Mouse (Mus musculus) midbrain, postnatal 0 days (tissue): ENCODE data around the gene Carns1. TPM values are rescaled to one million over a fixed set of nuclear protein-coding genes. Genes with fewer than 3 reads are reported as not detected.

Source experiments
- ATAC-seq: fragments of 200-750 bp; cut with Nextera tagmentation; 2 replicates; pipeline ENCODE4 v1.8.0; 2017; ENCODE audit warnings: moderate number of reproducible peaks, mild to moderate bottlenecking, moderate TSS enrichment, moderate library complexity; ENCODE audit not compliant: low FRiP score
- DNase-seq: peaks from one replicate; pipeline ENCODE4 v3.0.0-alpha.2; 2015; ENCODE audit warnings: low spot score
- H3K27ac ChIP-seq: fragments of 300-500 bp; sonication (generic); 2 replicates; pipeline ENCODE4 v1.5.1; 2014; ENCODE audit warnings: low read depth, mild to moderate bottlenecking, low read length, mixed read lengths
- H3K27me3 ChIP-seq: fragments of 300-500 bp; sonication (generic); 2 replicates; pipeline ENCODE4 v1.6.1; 2014; ENCODE audit warnings: low read length, control low read depth, mixed read lengths; ENCODE audit not compliant: insufficient read depth
- H3K36me3 ChIP-seq: fragments of 300-500 bp; sonication (generic); 2 replicates; pipeline ENCODE4 v1.6.1; 2014; ENCODE audit warnings: low read length, control low read depth, mixed read lengths; ENCODE audit not compliant: insufficient read depth
- H3K4me1 ChIP-seq: fragments of 300-500 bp; sonication (generic); 2 replicates; pipeline ENCODE4 v1.6.1; 2014; ENCODE audit warnings: mild to moderate bottlenecking, control low read depth, antibody characterized with exemption, low read length, mixed read lengths; ENCODE audit not compliant: insufficient read depth
- H3K4me2 ChIP-seq: fragments of 300-500 bp; sonication (generic); 2 replicates; pipeline ENCODE4 v1.6.1; 2014; ENCODE audit warnings: low read depth, mild to moderate bottlenecking, low read length, mixed read lengths; ENCODE audit not compliant: poor library complexity, severe bottlenecking
- H3K4me3 ChIP-seq: fragments of 300-500 bp; sonication (generic); 2 replicates; pipeline ENCODE4 v1.5.1; 2014; ENCODE audit warnings: low read depth, mild to moderate bottlenecking, low read length, moderate library complexity
- H3K9ac ChIP-seq: fragments of 300-500 bp; sonication (generic); replicated peaks from 2 replicates; pipeline ENCODE4 v1.6.1; 2014; ENCODE audit warnings: mild to moderate bottlenecking, low read length, moderate library complexity, mixed read lengths; ENCODE audit not compliant: poor library complexity, severe bottlenecking
- H3K9me3 ChIP-seq: fragments of 300-500 bp; sonication (generic); 2 replicates; pipeline ENCODE4 v1.6.1; 2016; ENCODE audit warnings: low read length, control low read depth
- CTCF ChIP-seq: IDR thresholded peaks from 2 replicates; pipeline ENCODE4 v1.5.1; 2016; ENCODE audit warnings: antibody characterized with exemption, mild to moderate bottlenecking
- WGBS: fragments of 180-500 bp; shearing (Covaris S2); extraction: QIAGEN DNeasy Blood & Tissue Kit; methylation state at CpG from one replicate; pipeline ENCODE4 v1.1.7; 2014; 5-methylcytosine and 5-hydroxymethylcytosine counted together
- polyA plus RNA-seq: library from polyadenylated mRNA; unstranded; fragments of >200 nt; fragmentation: Nextera tagmentation; extraction: Ambion mirVana; gene quantifications from 2 replicates; pipeline ENCODE4 v1.2.1, GENCODE M21; 2015
- total RNA-seq: library from RNA; depleted of rRNA; stranded (reverse); fragments of >200 nt; gene quantifications from 2 replicates; pipeline ENCODE4 v1.2.3, GENCODE M21; 2014

Carns1 gene
- total and polyA plus RNA-seq, 2 experiments from 2014 or later: 6.6 to 6.9 TPM

GRCm38 (mm10) chr19:4203604-4204326 lies 28.5 kb upstream of the Carns1 start:
- Histone ChIP-seq H3K9ac (no peak overlapping the region), H3K9me3 (no peaks in the 10 kb centered on the region), H3K36me3 (peaks cover 6% of the 10 kb centered on the region; the same call in 1 of the 2 replicates), H3K4me3 (no peak overlapping the region), H3K4me1 (peaks cover 10% of the 10 kb centered on the region), H3K4me2 (no peak overlapping the region), H3K27ac (no peak overlapping the region), H3K27me3 (peaks cover 4% of the 10 kb centered on the region; the same call in 1 of the 2 replicates)
- DNase-seq (no peak), ATAC-seq (no peak)
- no peak for TF ChIP-seq CTCF
- whole genome bisulfite sequencing: 64% methylated on average over 13 of the region's 13 CpGs

GRCm38 (mm10) chr19:4203148-4203547 lies 27.9 kb upstream of the Carns1 start:
- H3K27me3 ChIP-seq: peaks cover 4% of the 10 kb centered on the region; the same call in 1 of the 2 replicates
- H3K27ac ChIP-seq: no peak overlapping the region
- H3K4me3 ChIP-seq: no peak overlapping the region
- H3K4me2 ChIP-seq: no peak overlapping the region
- ATAC-seq (no peak), DNase-seq (no peak)
- H3K36me3 ChIP-seq: peaks cover 6% of the 10 kb centered on the region; the same call in 1 of the 2 replicates
- H3K9me3 ChIP-seq: no peaks in the 10 kb centered on the region
- H3K4me1 ChIP-seq: peaks cover 10% of the 10 kb centered on the region
- H3K9ac ChIP-seq: no peak overlapping the region
- WGBS: 65% methylated on average over 3 of the region's 3 CpGs
- TF ChIP-seq CTCF: 0 out of 2 replicates have a peak, but pooled peaks have one; percentile 16

- DNase-seq: no peak
- peaks cover 10% of the 10 kb centered on the region for H3K4me1 ChIP-seq
- no peak for TF ChIP-seq CTCF
- peak overlapping the region; percentile 62 for H3K9ac ChIP-seq
- peak overlapping the region; percentile 47 for H3K4me3 ChIP-seq
- 30% methylated on average over 7 of the region's 7 CpGs for WGBS
- no peaks in the 10 kb centered on the region for H3K9me3 ChIP-seq
- no peak for ATAC-seq
- peaks cover 9% of the 10 kb centered on the region for H3K36me3 ChIP-seq
- peak overlapping the region; percentile 51; the same call in 1 of the 2 replicates for H3K27ac ChIP-seq
- H3K4me2 ChIP-seq: peak overlapping the region; percentile 91
- H3K27me3 ChIP-seq: peaks cover 4% of the 10 kb centered on the region; the same call in 1 of the 2 replicates
Measured at GRCm38 (mm10) chr19:4202149-4202548, 26.9 kb upstream of the Carns1 start.

- ATAC-seq: peak; percentile 82
- peaks cover 10% of the 10 kb centered on the region for H3K4me1 ChIP-seq
- H3K36me3 ChIP-seq: peaks cover 17% of the 10 kb centered on the region
- H3K4me2 ChIP-seq: peak within 1 kb of the TSS; percentile 91
- peak; percentile 98 for DNase-seq
- peaks cover 4% of the 10 kb centered on the region; the same call in 1 of the 2 replicates for H3K27me3 ChIP-seq
- peak within 1 kb of the TSS; percentile 51 for H3K27ac ChIP-seq
- no peaks in the 10 kb centered on the region for H3K9me3 ChIP-seq
- H3K4me3 ChIP-seq: peak within 1 kb of the TSS; percentile 47
- H3K9ac ChIP-seq: peak within 1 kb of the TSS; percentile 62
- WGBS: under 1% methylated on average over 34 of the region's 34 CpGs
- TF ChIP-seq CTCF: peak; percentile 3; the same call in 1 of the 2 replicates
Measured at GRCm38 (mm10) chr19:4201291-4201909, 26.1 kb upstream of the Carns1 start, which contains the start of gene Rad9a. Gene Rad9a, minus strand, starts transcription at chr19:4201662.

GRCm38 (mm10) chr19:4197180-4197579 lies 21.9 kb upstream of the Carns1 start:
- H3K36me3 ChIP-seq: peaks cover 42% of the 10 kb centered on the region
- no peak overlapping the region for H3K4me2 ChIP-seq
- H3K27ac ChIP-seq: no peak overlapping the region
- ATAC-seq (no peak), DNase-seq (no peak)
- H3K9me3 ChIP-seq: no peaks in the 10 kb centered on the region
- WGBS: 67% methylated on average over 3 of the region's 3 CpGs
- no peak overlapping the region for H3K9ac ChIP-seq
- H3K4me3 ChIP-seq: no peak overlapping the region
- no peak for TF ChIP-seq CTCF
- H3K4me1 ChIP-seq: peaks cover 17% of the 10 kb centered on the region
- no peaks in the 10 kb centered on the region for H3K27me3 ChIP-seq

GRCm38 (mm10) chr19:4196548-4196947 lies 21.3 kb upstream of the Carns1 start:
- no peak for TF ChIP-seq CTCF
- no peak for ATAC-seq
- no peak overlapping the region for H3K4me3 ChIP-seq
- H3K27ac ChIP-seq: no peak overlapping the region
- no peak for DNase-seq
- H3K36me3 ChIP-seq: peaks cover 42% of the 10 kb centered on the region
- 60% methylated on average over 5 of the region's 5 CpGs for WGBS
- H3K9me3 ChIP-seq: no peaks in the 10 kb centered on the region
- H3K9ac ChIP-seq: no peak overlapping the region
- H3K4me2 ChIP-seq: no peak overlapping the region
- H3K4me1 ChIP-seq: peaks cover 17% of the 10 kb centered on the region
- H3K27me3 ChIP-seq: no peaks in the 10 kb centered on the region
